Mouse (Mus musculus) limb, embryonic 15.5 days (tissue): ENCODE measurements around the gene Ctla4. TPM values are rescaled to one million over a fixed set of nuclear protein-coding genes. Genes with fewer than 3 reads are reported as not detected.

Source experiments
- ATAC-seq: fragments of 200-750 bp; cut with Nextera tagmentation; 2 replicates; pipeline ENCODE4 v1.8.0; 2017; ENCODE audit warnings: low read depth, moderate TSS enrichment; ENCODE audit not compliant: insufficient number of reproducible peaks, low FRiP score, low TSS enrichment
- H3K27ac ChIP-seq: fragments of 300-500 bp; sonication (generic); 2 replicates; pipeline ENCODE4 v1.5.1; 2015; ENCODE audit warnings: moderate library complexity, mild to moderate bottlenecking, inconsistent platforms
- H3K27me3 ChIP-seq: fragments of 300-500 bp; sonication (generic); 2 replicates; pipeline ENCODE4 v1.6.1; 2015; ENCODE audit warnings: inconsistent platforms
- H3K36me3 ChIP-seq: fragments of 300-500 bp; sonication (generic); 2 replicates; pipeline ENCODE4 v1.6.1; 2015; ENCODE audit warnings: inconsistent platforms
- H3K4me1 ChIP-seq: fragments of 300-500 bp; sonication (generic); 2 replicates; pipeline ENCODE4 v1.6.1; 2015; ENCODE audit warnings: inconsistent platforms
- H3K4me2 ChIP-seq: fragments of 300-500 bp; sonication (generic); 2 replicates; pipeline ENCODE4 v1.6.1; 2015; ENCODE audit warnings: mild to moderate bottlenecking, inconsistent platforms
- H3K4me3 ChIP-seq: fragments of 300-500 bp; sonication (generic); 2 replicates; pipeline ENCODE4 v1.5.1; 2015; ENCODE audit warnings: mild to moderate bottlenecking, inconsistent platforms
- H3K9ac ChIP-seq: fragments of 300-500 bp; sonication (generic); 2 replicates; pipeline ENCODE4 v1.6.1; 2015; ENCODE audit warnings: inconsistent platforms
- H3K9me3 ChIP-seq: fragments of 300-500 bp; sonication (generic); 2 replicates; pipeline ENCODE4 v1.6.1; 2016; ENCODE audit warnings: inconsistent platforms
- WGBS: fragments of 180-500 bp; shearing (Covaris S2); methylation state at CpG from one replicate; pipeline ENCODE4 v1.1.7; 2015; 5-methylcytosine and 5-hydroxymethylcytosine counted together
- polyA plus RNA-seq: library from polyadenylated mRNA; unstranded; fragments of >200 nt; fragmentation: Nextera tagmentation; extraction: Ambion mirVana; gene quantifications from 2 replicates; pipeline ENCODE4 v1.2.1, GENCODE M21; 2015

Ctla4 gene
- polyA plus RNA-seq, 1 experiment from 2014 or later, result 0.51 TPM

- no peak overlapping the region for H3K27ac ChIP-seq
- H3K4me1 ChIP-seq, result 0 out of 2 replicates have a peak, but pooled peaks cover 2% of the 10 kb centered on the region
- no peak overlapping the region for H3K4me3 ChIP-seq
- WGBS, result 49% methylated on average over 2 of the region's 2 CpGs
- no peak for ATAC-seq
- no peaks in the 10 kb centered on the region for H3K36me3 ChIP-seq
- H3K4me2 ChIP-seq, result no peak overlapping the region
- no peak overlapping the region for H3K9ac ChIP-seq
- H3K9me3 ChIP-seq, result no peaks in the 10 kb centered on the region
- H3K27me3 ChIP-seq, result no peaks in the 10 kb centered on the region
Measured at GRCm38 (mm10) chr1:60954759-60955158, 68.0 kb downstream of the Ctla4 start.

- Histone ChIP-seq H3K4me3 (no peak overlapping the region), H3K9me3 (no peaks in the 10 kb centered on the region), H3K27me3 (no peaks in the 10 kb centered on the region), H3K36me3 (no peaks in the 10 kb centered on the region), H3K4me1 (peaks cover 2% of the 10 kb centered on the region; the same call in 1 of the 2 replicates), H3K27ac (no peak overlapping the region), H3K9ac (no peak overlapping the region), H3K4me2 (no peak overlapping the region)
- no peak for ATAC-seq
- 82% methylated on average over 3 of the region's 3 CpGs for WGBS
Measured at GRCm38 (mm10) chr1:60955186-60955585, 68.4 kb downstream of the Ctla4 start.

- Histone ChIP-seq H3K36me3 (no peaks in the 10 kb centered on the region), H3K4me2 (no peak overlapping the region), H3K4me1 (peaks cover 2% of the 10 kb centered on the region; the same call in 1 of the 2 replicates), H3K4me3 (no peak overlapping the region), H3K27ac (no peak overlapping the region), H3K9me3 (no peaks in the 10 kb centered on the region), H3K27me3 (no peaks in the 10 kb centered on the region), H3K9ac (no peak overlapping the region)
- WGBS, result 88% methylated on average over 6 of the region's 6 CpGs
- ATAC-seq, result no peak
Measured at GRCm38 (mm10) chr1:60956196-60956595, 69.4 kb downstream of the Ctla4 start.

- Histone ChIP-seq H3K4me3 (no peak overlapping the region), H3K27me3 (no peaks in the 10 kb centered on the region), H3K36me3 (no peaks in the 10 kb centered on the region), H3K4me1 (no peaks in the 10 kb centered on the region; the same call in 1 of the 2 replicates), H3K9ac (no peak overlapping the region), H3K9me3 (no peaks in the 10 kb centered on the region), H3K27ac (no peak overlapping the region), H3K4me2 (no peak overlapping the region)
- 85% methylated on average over 1 of the region's 1 CpGs for WGBS
- ATAC-seq, result no peak
Measured at GRCm38 (mm10) chr1:60958287-60958686, 71.5 kb downstream of the Ctla4 start.

GRCm38 (mm10) chr1:60959246-60959645 lies 72.4 kb downstream of the Ctla4 start:
- ATAC-seq, result no peak
- 67% methylated on average over 4 of the region's 4 CpGs for WGBS

GRCm38 (mm10) chr1:60960451-60960850 lies 73.7 kb downstream of the Ctla4 start:
- H3K9ac ChIP-seq, result no peak overlapping the region

More at GRCm38 (mm10) chr1:60959246-60959645, 72.4 kb downstream of the Ctla4 start:
- Histone ChIP-seq H3K4me1 (no peaks in the 10 kb centered on the region; the same call in 1 of the 2 replicates), H3K9me3 (no peaks in the 10 kb centered on the region), H3K36me3 (no peaks in the 10 kb centered on the region), H3K4me2 (no peak overlapping the region), H3K9ac (no peak overlapping the region), H3K4me3 (no peak overlapping the region), H3K27me3 (no peaks in the 10 kb centered on the region), H3K27ac (no peak overlapping the region)

GRCm38 (mm10) chr1:60961080-60961479 lies 74.3 kb downstream of the Ctla4 start:
- Histone ChIP-seq H3K4me1 (no peaks in the 10 kb centered on the region; the same call in 1 of the 2 replicates), H3K9ac (no peak overlapping the region), H3K27me3 (no peaks in the 10 kb centered on the region), H3K36me3 (no peaks in the 10 kb centered on the region), H3K27ac (no peak overlapping the region), H3K9me3 (no peaks in the 10 kb centered on the region), H3K4me2 (no peak overlapping the region), H3K4me3 (no peak overlapping the region)
- WGBS, result 17% methylated on average over 4 of the region's 4 CpGs
- ATAC-seq, result no peak

More at GRCm38 (mm10) chr1:60960451-60960850, 73.7 kb downstream of the Ctla4 start:
- Histone ChIP-seq H3K9me3 (no peaks in the 10 kb centered on the region), H3K4me1 (no peaks in the 10 kb centered on the region; the same call in 1 of the 2 replicates), H3K27me3 (no peaks in the 10 kb centered on the region), H3K36me3 (no peaks in the 10 kb centered on the region), H3K4me3 (no peak overlapping the region), H3K4me2 (no peak overlapping the region), H3K27ac (no peak overlapping the region)
- ATAC-seq, result no peak
- 71% methylated on average over 11 of the region's 11 CpGs for WGBS

- Histone ChIP-seq H3K36me3 (no peaks in the 10 kb centered on the region), H3K9me3 (no peaks in the 10 kb centered on the region), H3K27ac (no peak overlapping the region), H3K27me3 (no peaks in the 10 kb centered on the region), H3K4me3 (no peak overlapping the region), H3K4me1 (no peaks in the 10 kb centered on the region; the same call in 1 of the 2 replicates), H3K4me2 (no peak overlapping the region), H3K9ac (no peak overlapping the region)
- WGBS, result 77% methylated on average over 4 of the region's 4 CpGs
- no peak for ATAC-seq
Measured at GRCm38 (mm10) chr1:60962095-60962494, 75.3 kb downstream of the Ctla4 start.

Other genes with a start within 250 kb of the Ctla4 start
- gene Cd28, start 170.2 kb upstream of the Ctla4 start, polyA plus RNA-seq, result 0.46 and 0.54 TPM in 2 replicates
- gene Icos, start 90.9 kb downstream of the Ctla4 start, polyA plus RNA-seq, result 0.36 and 0.50 TPM in 2 replicates